Mouse (Mus musculus) C2C12 (cell line): ENCODE results near the gene Ptma. TPM values are rescaled to one million over a fixed set of nuclear protein-coding genes. Genes with fewer than 3 reads are reported as not detected.

Experiments used
- H3K27me3 ChIP-seq: one replicate; pipeline ENCODE4 v1.6.1; 2011; ENCODE audit not compliant: control insufficient read depth, insufficient read depth, insufficient read length
- H3K36me3 ChIP-seq: one replicate; pipeline ENCODE4 v1.6.1; 2011; ENCODE audit not compliant: control insufficient read depth, insufficient read depth
- H3K4me3 ChIP-seq: one replicate; pipeline ENCODE4 v1.5.1; 2011; ENCODE audit warnings: mild to moderate bottlenecking, control low read depth; ENCODE audit not compliant: poor library complexity, insufficient read depth, severe bottlenecking
- H3K79me2 ChIP-seq: one replicate; pipeline ENCODE4 v1.6.1; 2011; ENCODE audit not compliant: control insufficient read depth, insufficient read depth
- H3K79me3 ChIP-seq: one replicate; pipeline ENCODE4 v1.6.1; 2011; ENCODE audit warnings: low read depth, control low read depth
- H3ac ChIP-seq: one replicate; pipeline ENCODE3; 2011; ENCODE audit warnings: low read depth; ENCODE audit not compliant: control insufficient read depth, insufficient read length
- CEBPB ChIP-seq: IDR thresholded peaks from one replicate; pipeline ENCODE4 v1.6.1; 2011; ENCODE audit warnings: low read depth, mild to moderate bottlenecking, control low read depth, moderate library complexity
- CTCF ChIP-seq: IDR thresholded peaks from one replicate; pipeline ENCODE4 v1.5.1; 2011; ENCODE audit not compliant: control insufficient read depth, insufficient read depth, insufficient read length
- FOSL1 ChIP-seq: IDR thresholded peaks from one replicate; pipeline ENCODE4 v1.8.0; 2011; ENCODE audit warnings: mild to moderate bottlenecking, low read length; ENCODE audit not compliant: poor library complexity, insufficient read depth, severe bottlenecking
- MAX ChIP-seq: IDR thresholded peaks from one replicate; pipeline ENCODE4 v1.6.1; 2011; ENCODE audit warnings: mild to moderate bottlenecking, control low read depth
- MYOD1 ChIP-seq: IDR thresholded peaks from one replicate; pipeline ENCODE4 v1.6.1; 2011; ENCODE audit warnings: low read depth; ENCODE audit not compliant: control insufficient read depth, insufficient read length
- MYOG ChIP-seq: IDR thresholded peaks from one replicate; pipeline ENCODE4 v1.6.1; 2011; ENCODE audit not compliant: control insufficient read depth, insufficient read length; ENCODE audit errors: extremely low read depth
- USF1 ChIP-seq: IDR thresholded peaks from one replicate; pipeline ENCODE4 v1.6.1; 2011; ENCODE audit warnings: low read depth, mild to moderate bottlenecking, control low read depth, moderate library complexity
- polyA plus RNA-seq: library from polyadenylated mRNA; unstranded; fragments of >200 nt; fragmentation: generic; extraction: Trizol; gene quantifications from one replicate; pipeline ENCODE4 v1.2.1, GENCODE M21; 2012; ENCODE audit warnings: missing spikeins

The Ptma gene
- polyA plus RNA-seq, 1 experiment = 2,542 TPM

DNA sequence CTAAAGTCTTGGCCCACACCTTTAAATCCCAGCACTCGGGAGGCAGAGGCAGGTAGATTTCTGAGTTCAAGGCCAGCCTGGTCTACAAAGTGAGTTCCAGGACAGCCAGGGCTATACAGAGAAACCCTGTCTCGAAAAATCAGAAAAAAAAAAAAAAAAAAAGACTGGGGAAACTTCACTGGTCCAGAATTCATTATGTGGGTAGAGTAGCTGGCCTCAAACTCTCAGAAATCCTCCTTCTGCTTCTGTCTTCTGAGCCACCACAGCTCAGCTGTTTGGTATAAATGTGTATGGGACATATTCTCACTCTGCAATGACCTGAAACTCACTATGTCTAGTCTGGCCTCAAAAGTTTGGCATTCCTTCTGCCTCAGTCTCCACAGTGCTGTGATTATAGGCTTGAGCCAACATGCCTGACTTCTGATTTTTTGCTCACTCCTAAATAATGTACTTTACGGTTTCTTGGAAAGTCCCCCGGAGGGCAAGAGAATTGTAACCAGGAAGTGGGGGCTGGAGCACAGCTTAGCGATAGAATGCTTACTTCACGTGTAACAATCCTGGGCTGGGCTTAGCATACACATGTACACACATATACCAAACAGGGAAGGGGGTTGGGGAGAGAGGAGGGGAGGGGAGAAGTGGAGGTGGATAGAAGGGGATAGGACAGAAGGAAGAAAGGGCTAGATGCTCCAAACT, 10.7 kb upstream of the Ptma start:
- no peak overlapping the region for H3ac ChIP-seq
- no peak for TF ChIP-seq MYOD1
- TF ChIP-seq MYOG = no peak
- TF ChIP-seq USF1 = no peak
- TF ChIP-seq CEBPB = no peak
- TF ChIP-seq FOSL1 = no peak
- no peak for TF ChIP-seq MAX
- no peak for TF ChIP-seq CTCF

DNA sequence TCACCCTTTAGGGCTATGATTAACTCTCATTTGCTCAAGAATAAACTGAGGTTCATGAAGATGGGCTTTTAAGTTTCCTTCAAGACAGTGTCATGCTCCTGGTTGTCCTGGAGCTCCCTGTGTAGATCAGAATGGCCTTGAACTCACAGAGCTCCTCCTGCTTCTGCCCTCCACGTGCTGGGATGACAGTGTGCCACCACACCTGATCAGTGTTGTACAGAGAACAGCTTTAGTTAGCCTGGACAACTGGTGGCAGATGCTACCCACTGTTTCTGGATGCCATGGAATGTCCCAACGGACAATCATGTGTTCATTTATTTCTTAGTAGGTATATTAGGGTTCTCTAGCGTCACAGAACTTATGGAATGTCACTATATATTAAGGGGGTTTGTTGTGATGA, 9.4 kb upstream of the Ptma start:
- Histone ChIP-seq H3K4me3 (no peak overlapping the region), H3K36me3 (no peaks in the 10 kb centered on the region), H3ac (no peak overlapping the region), H3K79me3 (no peaks in the 10 kb centered on the region), H3K79me2 (no peaks in the 10 kb centered on the region), H3K27me3 (no peaks in the 10 kb centered on the region)
- no peak for TF ChIP-seq MAX
- TF ChIP-seq MYOD1 = no peak
- no peak for TF ChIP-seq USF1
- TF ChIP-seq CEBPB = no peak
- no peak for TF ChIP-seq MYOG
- TF ChIP-seq CTCF = no peak
- TF ChIP-seq FOSL1 = no peak

More for the DNA sequence above, 10.7 kb upstream of the Ptma start:
- no peaks in the 10 kb centered on the region for H3K36me3 ChIP-seq
- H3K79me3 ChIP-seq = no peaks in the 10 kb centered on the region
- H3K27me3 ChIP-seq = no peaks in the 10 kb centered on the region
- no peak overlapping the region for H3K4me3 ChIP-seq
- H3K79me2 ChIP-seq = no peaks in the 10 kb centered on the region

DNA sequence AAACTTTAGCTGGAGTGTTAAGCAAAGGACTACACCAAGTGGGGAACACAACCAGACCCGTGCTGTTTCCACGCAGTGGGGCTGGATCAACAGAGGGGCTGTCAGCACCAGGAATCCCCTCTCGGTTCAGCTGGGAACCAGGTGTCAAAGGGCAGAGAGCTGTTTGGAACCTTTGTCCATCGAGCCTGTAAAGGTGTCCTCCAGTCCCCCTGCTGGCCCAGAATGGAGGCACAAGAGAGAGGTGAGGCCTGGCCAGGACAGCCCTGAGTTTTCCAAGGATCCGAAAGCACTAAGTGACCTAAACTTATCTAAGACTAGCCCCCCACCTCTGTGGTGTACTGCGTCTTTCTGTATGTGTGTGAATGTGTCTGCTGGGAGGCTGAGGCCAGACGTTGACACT, 6.2 kb upstream of the Ptma start:
- H3K79me3 ChIP-seq = no peaks in the 10 kb centered on the region
- no peaks in the 10 kb centered on the region for H3K36me3 ChIP-seq
- no peaks in the 10 kb centered on the region for H3K79me2 ChIP-seq
- H3ac ChIP-seq = no peak overlapping the region
- H3K4me3 ChIP-seq = no peak overlapping the region
- no peaks in the 10 kb centered on the region for H3K27me3 ChIP-seq
- TF ChIP-seq MYOG (no peak), CEBPB (no peak), FOSL1 (no peak), CTCF (no peak), MAX (no peak), MYOD1 (no peak), USF1 (no peak)

- peak; percentile 85 for TF ChIP-seq CEBPB
- no peak for TF ChIP-seq MAX
- TF ChIP-seq MYOD1 = no peak
- no peak for TF ChIP-seq CTCF
- H3K27me3 ChIP-seq = no peaks in the 10 kb centered on the region
- H3ac ChIP-seq = peak overlapping the region; percentile 5
- peaks cover 8% of the 10 kb centered on the region for H3K79me3 ChIP-seq
- peaks cover 10% of the 10 kb centered on the region for H3K79me2 ChIP-seq
- no peaks in the 10 kb centered on the region for H3K36me3 ChIP-seq
- H3K4me3 ChIP-seq = no peak overlapping the region
Measured at GRCm38 (mm10) chr1:86522286-86522871, 4.1 kb upstream of the Ptma start.

DNA sequence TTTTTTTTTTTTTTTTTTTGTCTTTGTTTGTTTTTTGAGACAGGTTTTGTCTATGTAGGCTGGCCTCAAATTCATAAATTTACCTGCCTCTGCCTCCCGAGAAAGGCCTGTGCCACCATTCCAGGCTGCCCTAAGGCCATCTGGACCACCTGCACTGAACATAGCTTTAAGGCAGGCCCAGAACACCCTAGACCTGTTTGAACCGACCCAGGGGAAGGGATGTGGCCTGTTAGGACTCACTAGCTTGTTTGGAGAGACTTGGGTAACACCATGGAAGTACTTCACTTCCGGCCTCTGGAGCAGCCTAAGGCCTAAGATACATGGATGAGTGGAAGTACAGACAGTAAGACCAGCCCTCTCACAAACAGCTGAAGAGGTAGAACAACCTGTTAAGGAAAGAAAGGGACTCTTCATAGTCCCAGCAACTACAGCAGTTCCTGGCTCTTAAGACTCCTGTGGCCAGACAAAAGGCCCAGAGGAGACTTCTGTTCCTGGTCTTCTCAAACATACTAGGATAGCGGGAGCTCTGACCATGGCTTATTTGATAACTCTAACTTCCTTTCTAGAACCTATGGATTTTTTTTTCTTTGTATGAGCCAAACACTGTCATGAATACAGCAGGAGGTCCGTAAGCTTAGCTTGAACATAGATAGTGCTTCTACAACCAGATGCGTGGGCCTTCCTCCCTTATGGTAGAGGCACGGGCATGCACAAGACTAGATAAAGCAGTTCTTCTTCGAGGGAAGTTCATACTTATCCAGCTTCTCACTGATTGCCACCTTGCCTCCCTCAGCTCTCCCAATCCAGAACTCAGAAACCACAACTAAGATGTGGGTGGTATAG, 2.5 kb upstream of the Ptma start:
- TF ChIP-seq CEBPB (no peak), USF1 (no peak), MYOG (no peak), FOSL1 (no peak), MAX (no peak), MYOD1 (no peak), CTCF (no peak)
- no peaks in the 10 kb centered on the region for H3K27me3 ChIP-seq
- peaks cover 13% of the 10 kb centered on the region for H3K36me3 ChIP-seq
- no peak overlapping the region for H3ac ChIP-seq
- H3K79me2 ChIP-seq = peaks cover 26% of the 10 kb centered on the region
- H3K4me3 ChIP-seq = no peak overlapping the region
- H3K79me3 ChIP-seq = peaks cover 24% of the 10 kb centered on the region
